Mouse (Mus musculus) myocyte (in vitro differentiated cells): Measurements from ENCODE around the gene Ralgapa2.

Experiments
- CEBPB ChIP-seq: IDR thresholded peaks from 2 replicates; pipeline ENCODE4 v1.6.1; 2011; ENCODE audit warnings: mild to moderate bottlenecking, moderate library complexity; ENCODE audit not compliant: poor library complexity, insufficient read depth, severe bottlenecking
- E2F4 ChIP-seq: IDR thresholded peaks from one replicate; pipeline ENCODE4 v1.6.1; 2011; ENCODE audit warnings: mild to moderate bottlenecking, control low read depth, moderate library complexity; ENCODE audit not compliant: insufficient read depth
- MAX ChIP-seq: IDR thresholded peaks from one replicate; pipeline ENCODE4 v1.6.1; 2011; ENCODE audit warnings: low read depth, mild to moderate bottlenecking, control low read depth
- MYOD1 ChIP-seq, 3 experiments: IDR thresholded peaks; one replicate each; pipeline ENCODE4 v1.6.1; 2011; ENCODE audit warnings: control low read depth in 2 of 3, low read depth in 2 of 3, mild to moderate bottlenecking in 2 of 3, moderate library complexity in 1 of 3; ENCODE audit not compliant: insufficient read length in 2 of 3, control insufficient read depth in 1 of 3
- POLR2A ChIP-seq: IDR thresholded peaks from one replicate; pipeline ENCODE4 v1.6.1; 2011; ENCODE audit warnings: low read depth, mild to moderate bottlenecking, control low read depth, moderate library complexity; ENCODE audit not compliant: insufficient read length
- POLR2AphosphoS2 ChIP-seq: IDR thresholded peaks from one replicate; pipeline ENCODE4 v1.6.1; 2011; ENCODE audit warnings: low read depth, control low read depth; ENCODE audit not compliant: insufficient read length
- TCF12 ChIP-seq: IDR thresholded peaks from one replicate; pipeline ENCODE4 v1.6.1; 2011; ENCODE audit warnings: mild to moderate bottlenecking, control low read depth; ENCODE audit not compliant: poor library complexity, insufficient read depth, severe bottlenecking
- USF1 ChIP-seq: IDR thresholded peaks from one replicate; pipeline ENCODE4 v1.6.1; 2011; ENCODE audit warnings: low read depth, mild to moderate bottlenecking, control low read depth, moderate library complexity

DNA sequence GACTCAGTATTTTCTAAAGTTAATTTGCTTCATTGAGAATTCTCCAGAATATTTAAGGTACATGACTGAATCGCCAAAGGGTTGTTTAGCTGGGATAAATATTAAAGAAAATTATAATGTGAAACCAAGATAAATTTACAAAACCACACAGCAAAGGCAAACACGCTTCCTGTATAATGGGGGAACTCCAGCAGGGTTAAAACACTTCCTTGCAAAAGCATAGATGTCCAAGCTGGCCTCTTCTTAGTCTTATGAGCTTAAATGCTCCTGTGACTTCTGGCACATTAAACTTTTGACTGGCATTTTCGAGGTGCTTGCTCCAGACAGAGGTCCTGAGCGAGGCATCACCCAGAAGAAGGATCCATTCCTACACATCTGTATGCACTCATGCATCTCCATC is 188.6 kb downstream of the Ralgapa2 start:
- TF ChIP-seq POLR2A (no peak), TCF12 (no peak), MYOD1 (IDR thresholded peaks at IDR 0.05; ENCODE audit: control insufficient read depth in 1 of 3, insufficient read length in 2 of 3, low read depth in 2 of 3) (no peak), USF1 (no peak), MAX (no peak), E2F4 (no peak), CEBPB (no peak), POLR2AphosphoS2 (no peak)
